ENCODE assay signal across 18 mouse cellular contexts in genomic region chr11:103765556-103766011, GRCm38 (mm10). TPM values are rescaled to one million over a fixed set of nuclear protein-coding genes. Genes with fewer than 3 reads are reported as not detected.
DNase-seq lines count a peak whose midpoint lies in the region; ATAC-seq and TF ChIP-seq lines count a peak whose summit lies in the region.
"Had no signal": no experiment of that assay in that cellular context is flagged by ENCODE, and none has a peak within 500 bp of the region (broad histone marks: within the 10 kb centered on the region; RNA-seq: fewer than 3 reads in every experiment).

No protein-coding gene starts in this region.

- no peak overlapping the region for H3K4me3 ChIP-seq in forebrain, embryonic 13.5 days
- no peak overlapping the region for H3K4me3 ChIP-seq in hindbrain, postnatal 0 days (ENCODE audit: low read length)
- no peak overlapping the region for H3K4me3 ChIP-seq in neural tube, embryonic 13.5 days
- H3K4me3 ChIP-seq: heart, embryonic 12.5 days; limb, embryonic 12.5 days had no signal

- H3K4me2 ChIP-seq in forebrain, embryonic 13.5 days, result no peak overlapping the region
- no peak overlapping the region for H3K4me2 ChIP-seq in hindbrain, postnatal 0 days (ENCODE audit: low read depth, low read length)
- no peak overlapping the region for H3K4me2 ChIP-seq in neural tube, embryonic 13.5 days
- H3K4me2 ChIP-seq: heart, embryonic 12.5 days; limb, embryonic 12.5 days had no signal

- H3K27me3 ChIP-seq in forebrain, embryonic 13.5 days, result peaks cover 80% of the 10 kb centered on the region
- peaks cover 7% of the 10 kb centered on the region; the same call in 1 of the 2 replicates for H3K27me3 ChIP-seq in hindbrain, postnatal 0 days (ENCODE audit: insufficient read depth, low read length)
- peaks cover 39% of the 10 kb centered on the region for H3K27me3 ChIP-seq in neural tube, embryonic 13.5 days

- no peaks in the 10 kb centered on the region for H3K36me3 ChIP-seq in forebrain, embryonic 13.5 days (ENCODE audit: poor library complexity, severe bottlenecking)
- no peaks in the 10 kb centered on the region for H3K36me3 ChIP-seq in hindbrain, postnatal 0 days (ENCODE audit: insufficient read depth, low read length)
- H3K36me3 ChIP-seq in neural tube, embryonic 13.5 days, result no peaks in the 10 kb centered on the region
- H3K36me3 ChIP-seq: heart, embryonic 12.5 days; limb, embryonic 12.5 days had no signal

- peak; percentile 57; the same call in 1 of the 2 replicates for ATAC-seq in forebrain, embryonic 13.5 days
- ATAC-seq in hindbrain, postnatal 0 days, result peak; percentile 75
- peak; percentile 71; the same call in 1 of the 2 replicates for ATAC-seq in neural tube, embryonic 13.5 days (ENCODE audit: low read depth)
- no peak for ATAC-seq in megakaryocyte progenitor cell, adult 5-6 weeks (replicated peaks; ENCODE audit: poor library complexity)

- H3K4me1 ChIP-seq in forebrain, embryonic 13.5 days, result peaks cover 16% of the 10 kb centered on the region
- H3K4me1 ChIP-seq in hindbrain, postnatal 0 days (ENCODE audit: insufficient read depth, low read length), result peaks cover 6% of the 10 kb centered on the region
- peaks cover 22% of the 10 kb centered on the region for H3K4me1 ChIP-seq in neural tube, embryonic 13.5 days (replicated peaks)

- TF ChIP-seq CTCF in hindbrain, postnatal 0 days (IDR thresholded peaks at IDR 0.05; ENCODE audit: low read depth), result no peak

- no peaks in the 10 kb centered on the region for H3K9me3 ChIP-seq in forebrain, embryonic 13.5 days (replicated peaks)
- H3K9me3 ChIP-seq in hindbrain, postnatal 0 days (ENCODE audit: low read length), result no peaks in the 10 kb centered on the region
- H3K9me3 ChIP-seq in neural tube, embryonic 13.5 days, result no peaks in the 10 kb centered on the region
- H3K9me3 ChIP-seq: heart, embryonic 12.5 days; limb, embryonic 12.5 days had no signal

- peak; percentile 57 for DNase-seq in embryo, embryonic 10 days (ENCODE audit: low spot score)
- DNase-seq in hindbrain, postnatal 0 days (ENCODE audit: low spot score), result peak; percentile 52
- no peak for DNase-seq in cerebellum, adult 8-10 months
- DNase-seq in cerebellum, postnatal 14 days, result no peak
- DNase-seq: cerebellum, postnatal 36 days; layer of hippocampus, adult 9-11 months; right cerebral cortex, postnatal 25 days; thymus, postnatal 14 days had no signal

- H3K9ac ChIP-seq in forebrain, embryonic 13.5 days, result no peak overlapping the region
- no peak overlapping the region for H3K9ac ChIP-seq in hindbrain, postnatal 0 days (replicated peaks; ENCODE audit: low read length)
- 0 out of 2 replicates have a peak overlapping the region, but pooled peaks have one; percentile 26 for H3K9ac ChIP-seq in neural tube, embryonic 13.5 days
- H3K9ac ChIP-seq: heart, embryonic 12.5 days; limb, embryonic 12.5 days had no signal

- H3K27ac ChIP-seq in forebrain, embryonic 13.5 days, result no peak overlapping the region
- no peak overlapping the region for H3K27ac ChIP-seq in hindbrain, postnatal 0 days
- peak overlapping the region; percentile 46; the same call in 1 of the 2 replicates for H3K27ac ChIP-seq in neural tube, embryonic 13.5 days (replicated peaks)
- H3K27ac ChIP-seq: limb, embryonic 12.5 days; macrophage had no signal

- WGBS in forebrain, embryonic 13.5 days, result 1% methylated on average over 6 of the region's 6 CpGs
- WGBS in hindbrain, postnatal 0 days, result 13% methylated on average over 6 of the region's 6 CpGs
- WGBS in neural tube, embryonic 13.5 days, result 2% methylated on average over 6 of the region's 6 CpGs

RNA-seq across cellular contexts. Expression of gene Wnt3, which starts 8.4 kb away (rescaled TPM):
- 6.5 TPM in 2 replicates for polyA plus RNA-seq in forebrain, embryonic 13.5 days (2015; fragmentation: Nextera tagmentation; extraction: Ambion mirVana)
- total RNA-seq in hindbrain, postnatal 0 days (2014; rRNA removed), result 9.0 and 12.5 TPM in 2 replicates
- polyA plus RNA-seq in hindbrain, postnatal 0 days (2015; fragmentation: Nextera tagmentation; extraction: Ambion mirVana), result 11.1 and 11.6 TPM in 2 replicates
- 8.1 and 9.2 TPM in 2 replicates for polyA plus RNA-seq in neural tube, embryonic 13.5 days (2015; fragmentation: Nextera tagmentation; extraction: Ambion mirVana)
- not detected in 2 replicates for total RNA-seq in megakaryocyte progenitor cell, adult 5-6 weeks (2015)
- not detected in 2 replicates for total RNA-seq in megakaryocyte progenitor cell, adult 5-6 weeks (2017)
- total RNA-seq: hematopoietic stem cell, adult 5-6 weeks; neutrophil, adult 5-6 weeks had no signal
- polyA plus RNA-seq: kidney, embryonic 16.5 days; liver, embryonic 16.5 days; macrophage had no signal

RNA-seq across cellular contexts. Expression of gene Wnt9b, which starts 16.0 kb away (rescaled TPM):
- polyA plus RNA-seq in forebrain, embryonic 13.5 days (2015; fragmentation: Nextera tagmentation; extraction: Ambion mirVana), result 0.10 and 0.14 TPM in 2 replicates
- total RNA-seq in hindbrain, postnatal 0 days (2014; rRNA removed), result 2.6 and 2.7 TPM in 2 replicates
- polyA plus RNA-seq in hindbrain, postnatal 0 days (2015; fragmentation: Nextera tagmentation; extraction: Ambion mirVana), result 0.86 and 1.0 TPM in 2 replicates
- polyA plus RNA-seq in neural tube, embryonic 13.5 days (2015; fragmentation: Nextera tagmentation; extraction: Ambion mirVana), result not detected in 2 replicates
- not detected in 2 replicates for total RNA-seq in megakaryocyte progenitor cell, adult 5-6 weeks (2015)
- total RNA-seq in megakaryocyte progenitor cell, adult 5-6 weeks (2017), result not detected in 2 replicates
- total RNA-seq: hematopoietic stem cell, adult 5-6 weeks; neutrophil, adult 5-6 weeks had no signal
- polyA plus RNA-seq: macrophage had no signal

Comparison
In these comparisons a context has a peak if more than half of its experiments do, and no peak if none do; other contexts are left out.
1. DNase-seq: peak in embryo, embryonic 10 days (single experiment) and hindbrain, postnatal 0 days (single experiment); none in cerebellum, adult 8-10 months (single experiment) and cerebellum, postnatal 14 days (0 of 2).